Mouse (Mus musculus) liver, embryonic 14.5 days (tissue): ENCODE results near the gene Gm49403. TPM values are rescaled to one million over a fixed set of nuclear protein-coding genes. Genes with fewer than 3 reads are reported as not detected.

Source experiments
- ATAC-seq: fragments of 200-750 bp; cut with Nextera tagmentation; 2 replicates; pipeline ENCODE4 v1.8.0; 2017; ENCODE audit warnings: moderate number of reproducible peaks, mild to moderate bottlenecking, moderate library complexity; ENCODE audit not compliant: insufficient read depth
- DNase-seq, 3 experiments: peaks; one replicate each; pipeline ENCODE4 v3.0.0-alpha.2; 2012 to 2013; ENCODE audit warnings: low read depth in 3 of 3, low spot score in 3 of 3
- H3K27ac ChIP-seq: fragments of 300-500 bp; sonication (generic); 2 replicates; pipeline ENCODE4 v1.5.1; 2014; ENCODE audit warnings: moderate library complexity, mild to moderate bottlenecking, control low read depth, inconsistent platforms
- H3K27me3 ChIP-seq: fragments of 300-500 bp; sonication (generic); 2 replicates; pipeline ENCODE4 v1.6.1; 2014; ENCODE audit warnings: mild to moderate bottlenecking, low read length, moderate library complexity; ENCODE audit not compliant: control insufficient read depth, insufficient read depth
- H3K36me3 ChIP-seq: fragments of 300-500 bp; sonication (generic); replicated peaks from 2 replicates; pipeline ENCODE4 v1.6.1; 2014; ENCODE audit warnings: low read depth; ENCODE audit not compliant: control insufficient read depth, insufficient read depth
- H3K4me1 ChIP-seq, 2 experiments: fragments of 200-500 bp in 1 of 2; fragments of 300-500 bp in 1 of 2; sonication (generic) in 1 of 2; replicated peaks; 2 replicates each; pipeline ENCODE4 v1.6.1; 2012 to 2014; ENCODE audit warnings: antibody characterized with exemption in 1 of 2, inconsistent platforms in 1 of 2, low read length in 1 of 2; ENCODE audit not compliant: control insufficient read depth in 2 of 2, insufficient read depth in 2 of 2
- H3K4me2 ChIP-seq: fragments of 300-500 bp; sonication (generic); 2 replicates; pipeline ENCODE4 v1.6.1; 2014; ENCODE audit warnings: low read depth, mild to moderate bottlenecking, control low read depth, moderate library complexity
- H3K4me3 ChIP-seq, 2 experiments: fragments of 200-500 bp in 1 of 2; fragments of 300-500 bp in 1 of 2; sonication (generic) in 1 of 2; 2 replicates each; pipeline ENCODE4 v1.5.1; 2012 to 2014; ENCODE audit warnings: low read depth in 2 of 2, low read length in 2 of 2, mild to moderate bottlenecking in 2 of 2, control low read depth in 1 of 2, inconsistent platforms in 1 of 2, moderate library complexity in 1 of 2; ENCODE audit not compliant: insufficient read depth in 1 of 2
- H3K9ac ChIP-seq: fragments of 300-500 bp; sonication (generic); replicated peaks from 2 replicates; pipeline ENCODE4 v1.6.1; 2014; ENCODE audit warnings: mild to moderate bottlenecking, control low read depth, moderate library complexity
- H3K9me3 ChIP-seq: fragments of 300-500 bp; sonication (generic); 2 replicates; pipeline ENCODE4 v1.6.1; 2016; ENCODE audit warnings: low read length, mixed read lengths; ENCODE audit not compliant: control insufficient read depth
- CTCF ChIP-seq: IDR thresholded peaks from 2 replicates; pipeline ENCODE4 v1.5.1; 2016; ENCODE audit warnings: antibody characterized with exemption, low read depth, control low read depth
- EP300 ChIP-seq: IDR thresholded peaks from 2 replicates; pipeline ENCODE4 v1.6.1; 2016; ENCODE audit warnings: antibody characterized with exemption, low read depth
- WGBS: fragments of 180-500 bp; shearing (Covaris S2); extraction: QIAGEN DNeasy Blood & Tissue Kit; methylation state at CpG from one replicate; pipeline ENCODE4 v1.1.7; 2014; ENCODE audit not compliant: insufficient replicate concordance; 5-methylcytosine and 5-hydroxymethylcytosine counted together
- polyA plus RNA-seq, 2 experiments: library from polyadenylated mRNA; depleted of rRNA in 1 of 2; stranded (reverse) in 1 of 2; unstranded in 1 of 2; fragments of >200 nt; fragmentation: Nextera tagmentation in 1 of 2; extraction: Ambion mirVana in 1 of 2; gene quantifications; 2 replicates each; pipeline versions ENCODE4 v1.2.1 to v1.2.3; 2012 to 2014

The Gm49403 gene
- polyA plus RNA-seq, 2 experiments = not detected

DNA sequence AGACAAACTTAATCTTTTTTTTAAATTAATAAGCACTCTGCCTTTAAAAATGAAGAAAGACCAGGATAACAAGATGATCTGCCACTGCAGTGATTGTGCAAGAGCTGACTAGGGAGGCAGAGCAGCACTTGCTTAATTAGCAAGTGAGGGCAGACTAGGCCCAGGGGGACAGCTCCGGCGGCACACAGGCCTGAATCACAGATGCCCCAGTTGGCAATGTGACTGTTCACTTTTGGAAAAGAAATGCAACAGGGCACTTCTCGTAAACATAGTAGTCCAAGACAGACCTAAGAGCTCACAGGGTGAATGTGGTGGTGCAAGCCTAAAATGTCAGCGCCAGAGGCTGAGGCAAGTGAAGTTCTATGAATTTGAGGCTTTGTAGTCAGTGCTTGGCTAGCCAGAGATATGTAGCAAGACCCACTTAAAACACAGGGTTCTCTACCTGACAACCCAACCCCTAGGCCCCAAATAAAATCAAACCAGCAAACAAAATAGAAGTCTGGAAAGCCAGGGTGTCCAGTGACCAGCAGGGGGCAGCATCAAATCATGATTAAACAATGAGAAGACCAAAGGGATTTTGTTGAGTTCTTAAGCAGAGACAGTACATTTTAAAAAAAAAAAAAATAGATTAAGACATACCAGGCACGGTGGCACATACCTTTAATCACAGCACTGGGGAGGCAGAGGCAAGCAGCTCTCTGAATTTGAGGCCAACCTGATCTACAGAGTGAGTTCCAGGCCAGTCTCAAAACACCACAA is 39.2 kb upstream of the Gm49403 start:
- DNase-seq = peak; percentile 47 to 66 (median 54)
- ATAC-seq = no peak
- H3K9ac ChIP-seq = no peak overlapping the region

DNA sequence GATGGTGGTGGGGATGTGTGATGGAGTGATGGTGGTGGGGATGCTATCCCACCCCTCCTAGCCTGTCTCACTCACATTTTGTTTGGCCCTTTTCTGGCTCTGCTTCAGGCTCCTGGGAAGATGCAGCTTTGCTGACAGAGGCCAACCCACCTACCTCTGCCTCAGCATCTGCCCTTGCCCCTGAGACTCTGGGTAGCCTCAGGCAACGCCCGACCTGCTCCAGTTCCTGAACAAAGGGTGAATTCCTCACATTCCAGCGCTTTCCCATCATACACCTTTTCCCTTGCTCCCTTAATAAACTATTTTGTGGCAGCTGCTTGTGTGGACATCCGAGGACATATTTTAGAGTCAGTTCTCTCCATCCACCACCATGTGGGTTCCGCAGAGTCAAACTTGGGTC is 35.4 kb upstream of the Gm49403 start:
- Histone ChIP-seq H3K36me3 (peaks cover 8% of the 10 kb centered on the region), H3K4me3 (no peak overlapping the region), H3K4me2 (no peak overlapping the region), H3K9me3 (no peaks in the 10 kb centered on the region), H3K27ac (no peak overlapping the region), H3K27me3 (no peaks in the 10 kb centered on the region), H3K4me1 (0 out of 4 replicates have a peak, but pooled peaks cover 0 to 4% of the 10 kb centered on the region in 2 experiments), H3K9ac (no peak overlapping the region)
- DNase-seq = no peak
- no peak for TF ChIP-seq CTCF
- TF ChIP-seq EP300 = no peak
- ATAC-seq = no peak
- WGBS = 81% methylated on average over 5 of the region's 5 CpGs

More for the DNA sequence above, 39.2 kb upstream of the Gm49403 start:
- peak; percentile 79 for TF ChIP-seq CTCF
- no peak for TF ChIP-seq EP300
- H3K27ac ChIP-seq = no peak overlapping the region
- H3K4me1 ChIP-seq = peaks cover 0 to 12% of the 10 kb centered on the region in 2 experiments; a peak in 3 of 4 replicates
- peaks cover 8% of the 10 kb centered on the region for H3K36me3 ChIP-seq
- no peak overlapping the region for H3K4me3 ChIP-seq
- H3K4me2 ChIP-seq = no peak overlapping the region
- 62% methylated on average over 5 of the region's 5 CpGs for WGBS
- no peaks in the 10 kb centered on the region for H3K27me3 ChIP-seq
- no peaks in the 10 kb centered on the region for H3K9me3 ChIP-seq

- no peaks in the 10 kb centered on the region for H3K9me3 ChIP-seq
- TF ChIP-seq CTCF (no peak), EP300 (no peak)
- H3K4me1 ChIP-seq = 0 out of 4 replicates have a peak, but pooled peaks cover 0 to 4% of the 10 kb centered on the region in 2 experiments
- no peaks in the 10 kb centered on the region for H3K27me3 ChIP-seq
- H3K4me3 ChIP-seq = no peak within 1 kb of the TSS
- H3K27ac ChIP-seq = no peak within 1 kb of the TSS
- peaks cover 8% of the 10 kb centered on the region for H3K36me3 ChIP-seq
- DNase-seq = no peak
- no peak within 1 kb of the TSS for H3K4me2 ChIP-seq
- no peak within 1 kb of the TSS for H3K9ac ChIP-seq
- ATAC-seq = no peak
- WGBS = 40% methylated on average over 7 of the region's 7 CpGs
Measured at GRCm38 (mm10) chr19:8850402-8850901, 33.3 kb upstream of the Gm49403 start, which contains the start of gene Lrrn4cl. Gene Lrrn4cl, plus strand, starts transcription at chr19:8850768.

GRCm38 (mm10) chr19:8851639-8852038 is 32.1 kb upstream of the Gm49403 start:
- Histone ChIP-seq H3K4me3 (no peak overlapping the region), H3K4me1 (0 out of 4 replicates have a peak, but pooled peaks cover 0 to 4% of the 10 kb centered on the region in 2 experiments), H3K27me3 (no peaks in the 10 kb centered on the region), H3K9me3 (no peaks in the 10 kb centered on the region), H3K4me2 (no peak overlapping the region), H3K27ac (no peak overlapping the region), H3K36me3 (peaks cover 3% of the 10 kb centered on the region), H3K9ac (no peak overlapping the region)
- 40% methylated on average over 7 of the region's 7 CpGs for WGBS
- TF ChIP-seq CTCF = peak; percentile 42; the same call in 1 of the 2 replicates
- TF ChIP-seq EP300 = no peak
- no peak for ATAC-seq
- DNase-seq = no peak

GRCm38 (mm10) chr19:8852236-8852928 is 31.3 kb upstream of the Gm49403 start:
- no peak overlapping the region for H3K4me2 ChIP-seq
- no peaks in the 10 kb centered on the region; the same call in 1 of the 2 replicates for H3K36me3 ChIP-seq
- H3K9me3 ChIP-seq = no peaks in the 10 kb centered on the region
- H3K9ac ChIP-seq = no peak overlapping the region
- WGBS = 57% methylated on average over 10 of the region's 10 CpGs
- H3K4me1 ChIP-seq = 0 out of 4 replicates have a peak, but pooled peaks cover 0 to 4% of the 10 kb centered on the region in 2 experiments
- no peak for DNase-seq
- H3K27ac ChIP-seq = no peak overlapping the region
- TF ChIP-seq CTCF (no peak), EP300 (no peak)
- H3K4me3 ChIP-seq = no peak overlapping the region
- no peaks in the 10 kb centered on the region for H3K27me3 ChIP-seq
- ATAC-seq = no peak
